Mouse (Mus musculus) adrenal gland, adult 18-20 months (tissue): ENCODE results near the gene Pelp1. TPM values are rescaled to one million over a fixed set of nuclear protein-coding genes. Genes with fewer than 3 reads are reported as not detected.

ENCODE experiments used
- DNase-seq, 2 experiments: peaks; one replicate each; pipeline ENCODE4 v3.0.0; 2021 to 2022; ENCODE audit warnings: low spot score in 2 of 2
- microRNA-seq, 2 experiments: library from miRNA; unstranded; fragments of <30 nt; microRNA quantifications; one replicate each; pipeline ENCODE4 v1.2.0; 2021; ENCODE audit warnings: borderline number of aligned reads in 2 of 2
- total RNA-seq, 2 experiments: library from RNA; stranded (reverse); gene quantifications; 1 replicate in 1 of 2; 2 replicates in 1 of 2; pipeline ENCODE4 v1.2.3; 2021

The Pelp1 gene
- total RNA-seq, 2 experiments from 2014 or later, result 17.3 to 21.3 TPM

GRCm38 (mm10) chr11:70345061-70345460 is 64.8 kb downstream of the Pelp1 start:
- DNase-seq, result no peak

Small RNA genes lying within 50 kb of the gene (microRNA-seq; reads per million reads assigned to microRNA genes)
- gene Mir7115, result 0 to 1.8 reads per million in 2 experiments

Other genes with a start within 250 kb of the Pelp1 start
- 1 to 10 TPM in 1 of 2 experiments, under 1 TPM in 1; 0.53 to 1.1 TPM for gene Slc16a11, start 197.3 kb downstream of the Pelp1 start, total RNA-seq
- 1 to 10 TPM; 2.4 to 2.9 TPM for gene Slc16a13, start 189.0 kb downstream of the Pelp1 start, total RNA-seq
- 10 to 100 TPM in 1 of 2 experiments, 1 to 10 TPM in 1; 7.4 to 22.5 TPM for gene Bcl6b, start 180.2 kb downstream of the Pelp1 start, total RNA-seq
- 10 to 100 TPM; 33.7 to 37.3 TPM for gene 0610010K14Rik, start 172.1 kb downstream of the Pelp1 start, total RNA-seq
- 1 to 10 TPM; 4.3 to 5.3 TPM for gene Gm21988, start 170.2 kb downstream of the Pelp1 start, total RNA-seq
- gene Rnasek, start 170.2 kb downstream of the Pelp1 start, total RNA-seq, result 100 to 1,000 TPM; 179 to 279 TPM
- 1 to 10 TPM in 1 of 2 experiments, under 1 TPM in 1; 0.96 to 1.1 TPM for gene Alox12, start 154.7 kb downstream of the Pelp1 start, total RNA-seq
- not detected for gene Alox12e, start 87.4 kb downstream of the Pelp1 start, total RNA-seq
- gene Alox15, start 58.0 kb downstream of the Pelp1 start, total RNA-seq, result 1 to 10 TPM; 2.8 to 7.9 TPM
- gene Arrb2, start 22.6 kb upstream of the Pelp1 start, total RNA-seq, result 10 to 100 TPM; 21.4 to 25.4 TPM
- gene Med11, start 41.9 kb upstream of the Pelp1 start, total RNA-seq, result 10 to 100 TPM; 17.0 to 18.0 TPM
- gene Zmynd15, start 49.4 kb upstream of the Pelp1 start, total RNA-seq, result 1 to 10 TPM; 2.8 to 2.9 TPM
- gene Cxcl16, start 50.0 kb upstream of the Pelp1 start, total RNA-seq, result 10 to 100 TPM; 11.3 to 18.3 TPM
- not detected for gene Tm4sf5, start 95.2 kb upstream of the Pelp1 start, total RNA-seq
- not detected for gene Vmo1, start 104.6 kb upstream of the Pelp1 start, total RNA-seq
- gene Gltpd2, start 109.2 kb upstream of the Pelp1 start, total RNA-seq, result not detected
- 100 to 1,000 TPM; 271 to 281 TPM for gene Psmb6, start 115.3 kb upstream of the Pelp1 start, total RNA-seq
- gene Gm40193, start 122.9 kb upstream of the Pelp1 start, total RNA-seq, result not detected
- gene Pld2, start 130.0 kb upstream of the Pelp1 start, total RNA-seq, result 1 to 10 TPM; 6.8 to 8.2 TPM
- 10 to 100 TPM; 45.8 to 49.6 TPM for gene Mink1, start 152.8 kb upstream of the Pelp1 start, total RNA-seq
- not detected for gene 4930544D05Rik, start 205.8 kb upstream of the Pelp1 start, total RNA-seq
- gene Chrne, start 209.2 kb upstream of the Pelp1 start, total RNA-seq, result under 1 TPM in 1 of 2 experiments, not detected in 1; 0.38 TPM
- under 1 TPM in 1 of 2 experiments, not detected in 1; 0.22 TPM for gene Gp1ba, start 229.1 kb upstream of the Pelp1 start, total RNA-seq
- gene Rnf167, start 237.2 kb upstream of the Pelp1 start, total RNA-seq, result 10 to 100 TPM; 72.6 to 80.7 TPM
- 100 to 1,000 TPM; 131 to 138 TPM for gene Slc25a11, start 237.4 kb upstream of the Pelp1 start, total RNA-seq
- 100 to 1,000 TPM; 619 to 923 TPM for gene Pfn1, start 244.6 kb upstream of the Pelp1 start, total RNA-seq
- gene Eno3, start 247.2 kb upstream of the Pelp1 start, total RNA-seq, result 10 to 100 TPM; 29.0 to 44.2 TPM